Mouse (Mus musculus) limb, embryonic 12.5 days (tissue): ENCODE measurements around the gene Atp2b4. TPM values are rescaled to one million over a fixed set of nuclear protein-coding genes. Genes with fewer than 3 reads are reported as not detected.
A peak's percentile ranks its signal among the peaks of the same experiment; 100 is the strongest.

Experiments
- ATAC-seq: fragments of 200-750 bp; cut with Nextera tagmentation; 2 replicates; pipeline ENCODE4 v1.8.0; 2017; ENCODE audit warnings: low read depth, moderate TSS enrichment; ENCODE audit not compliant: insufficient number of reproducible peaks, insufficient read depth, low FRiP score, low TSS enrichment
- H3K27ac ChIP-seq: fragments of 300-500 bp; sonication (generic); 2 replicates; pipeline ENCODE4 v1.5.1; 2016; ENCODE audit warnings: mild to moderate bottlenecking, moderate library complexity
- H3K27me3 ChIP-seq: fragments of 300-500 bp; sonication (generic); 2 replicates; pipeline ENCODE4 v1.6.1; 2016; ENCODE audit warnings: mild to moderate bottlenecking, moderate library complexity
- H3K36me3 ChIP-seq: fragments of 300-500 bp; sonication (generic); 2 replicates; pipeline ENCODE4 v1.6.1; 2016; ENCODE audit warnings: mild to moderate bottlenecking, moderate library complexity
- H3K4me1 ChIP-seq: fragments of 300-500 bp; sonication (generic); replicated peaks from 2 replicates; pipeline ENCODE4 v1.6.1; 2016
- H3K4me2 ChIP-seq: fragments of 300-500 bp; sonication (generic); 2 replicates; pipeline ENCODE4 v1.6.1; 2016; ENCODE audit warnings: mild to moderate bottlenecking, moderate library complexity
- H3K4me3 ChIP-seq: fragments of 300-500 bp; sonication (generic); replicated peaks from 2 replicates; pipeline ENCODE4 v1.5.1; 2016; ENCODE audit warnings: mild to moderate bottlenecking
- H3K9ac ChIP-seq: fragments of 300-500 bp; sonication (generic); replicated peaks from 2 replicates; pipeline ENCODE4 v1.6.1; 2016; ENCODE audit warnings: mild to moderate bottlenecking, moderate library complexity
- H3K9me3 ChIP-seq: fragments of 300-500 bp; sonication (generic); 2 replicates; pipeline ENCODE4 v1.6.1; 2016; ENCODE audit warnings: mild to moderate bottlenecking, moderate library complexity
- WGBS: fragments of 180-500 bp; shearing (Covaris S2); methylation state at CpG from one replicate; pipeline ENCODE4 v1.1.7; 2016; 5-methylcytosine and 5-hydroxymethylcytosine counted together
- polyA plus RNA-seq: library from polyadenylated mRNA; unstranded; fragments of >200 nt; fragmentation: Nextera tagmentation; extraction: Ambion mirVana; gene quantifications from 2 replicates; pipeline ENCODE4 v1.2.1, GENCODE M21; 2016

The Atp2b4 gene
- polyA plus RNA-seq, 1 experiment from 2014 or later: 8.5 TPM

- no peaks in the 10 kb centered on the region for H3K36me3 ChIP-seq
- 62% methylated on average over 4 of the region's 4 CpGs for WGBS
- no peak overlapping the region for H3K9ac ChIP-seq
- H3K4me2 ChIP-seq: no peak overlapping the region
- ATAC-seq: no peak
- H3K4me1 ChIP-seq: peaks cover 69% of the 10 kb centered on the region
- H3K9me3 ChIP-seq: no peaks in the 10 kb centered on the region
- no peak overlapping the region for H3K4me3 ChIP-seq
- peak overlapping the region; percentile 84 for H3K27ac ChIP-seq
- H3K27me3 ChIP-seq: peaks cover 14% of the 10 kb centered on the region
Observed at GRCm38 (mm10) chr1:133744609-133745008, 56.2 kb downstream of the Atp2b4 start.

- Histone ChIP-seq H3K27ac (peak overlapping the region; percentile 84), H3K9ac (peak overlapping the region; percentile 23; the same call in 1 of the 2 replicates), H3K9me3 (no peaks in the 10 kb centered on the region), H3K4me3 (no peak overlapping the region), H3K36me3 (no peaks in the 10 kb centered on the region), H3K27me3 (peaks cover 25% of the 10 kb centered on the region), H3K4me1 (peaks cover 61% of the 10 kb centered on the region), H3K4me2 (peak overlapping the region; percentile 28)
- 12% methylated on average over 8 of the region's 8 CpGs for WGBS
- peak; percentile 48 for ATAC-seq
Observed at GRCm38 (mm10) chr1:133742517-133742916, 58.3 kb downstream of the Atp2b4 start.

GRCm38 (mm10) chr1:133741881-133742434 lies 58.9 kb downstream of the Atp2b4 start:
- peak; percentile 50; the same call in 1 of the 2 replicates for ATAC-seq
- Histone ChIP-seq H3K4me3 (no peak overlapping the region), H3K4me2 (peak overlapping the region; percentile 28), H3K4me1 (peaks cover 55% of the 10 kb centered on the region), H3K36me3 (no peaks in the 10 kb centered on the region), H3K9ac (peak overlapping the region; percentile 23; the same call in 1 of the 2 replicates), H3K27me3 (peaks cover 30% of the 10 kb centered on the region), H3K9me3 (no peaks in the 10 kb centered on the region), H3K27ac (peak overlapping the region; percentile 84)
- 18% methylated on average over 11 of the region's 11 CpGs for WGBS

- Histone ChIP-seq H3K9me3 (no peaks in the 10 kb centered on the region), H3K27ac (no peak overlapping the region), H3K4me1 (peaks cover 54% of the 10 kb centered on the region), H3K4me2 (no peak overlapping the region), H3K27me3 (peaks cover 35% of the 10 kb centered on the region), H3K9ac (no peak overlapping the region), H3K4me3 (no peak overlapping the region), H3K36me3 (no peaks in the 10 kb centered on the region)
- WGBS: 81% methylated on average over 6 of the region's 6 CpGs
- no peak for ATAC-seq
Observed at GRCm38 (mm10) chr1:133741171-133741570, 59.7 kb downstream of the Atp2b4 start.

- WGBS: 75% methylated on average over 7 of the region's 7 CpGs
- Histone ChIP-seq H3K9ac (no peak overlapping the region), H3K4me1 (peaks cover 41% of the 10 kb centered on the region), H3K27ac (no peak overlapping the region), H3K4me2 (no peak overlapping the region), H3K9me3 (no peaks in the 10 kb centered on the region), H3K27me3 (peaks cover 34% of the 10 kb centered on the region), H3K4me3 (no peak overlapping the region), H3K36me3 (peaks cover 2% of the 10 kb centered on the region)
- ATAC-seq: no peak
Observed at GRCm38 (mm10) chr1:133736664-133737063, 64.2 kb downstream of the Atp2b4 start.

- H3K9me3 ChIP-seq: no peaks in the 10 kb centered on the region
- ATAC-seq: peak; percentile 84
- peak overlapping the region; percentile 63 for H3K9ac ChIP-seq
- H3K4me2 ChIP-seq: peak overlapping the region; percentile 57
- H3K4me3 ChIP-seq: peak overlapping the region; percentile 41
- peaks cover 35% of the 10 kb centered on the region for H3K4me1 ChIP-seq
- H3K36me3 ChIP-seq: peaks cover 6% of the 10 kb centered on the region
- WGBS: 10% methylated on average over 17 of the region's 17 CpGs
- H3K27ac ChIP-seq: no peak overlapping the region
- H3K27me3 ChIP-seq: peaks cover 34% of the 10 kb centered on the region
Observed at GRCm38 (mm10) chr1:133735995-133736652, 64.7 kb downstream of the Atp2b4 start.

- Histone ChIP-seq H3K9ac (no peak overlapping the region), H3K4me1 (peaks cover 32% of the 10 kb centered on the region), H3K9me3 (no peaks in the 10 kb centered on the region), H3K27me3 (peaks cover 47% of the 10 kb centered on the region), H3K36me3 (peaks cover 33% of the 10 kb centered on the region), H3K4me2 (peak overlapping the region; percentile 13), H3K4me3 (no peak overlapping the region), H3K27ac (peak overlapping the region; percentile 81)
- 17% methylated on average over 11 of the region's 11 CpGs for WGBS
- ATAC-seq: peak; percentile 41; the same call in 1 of the 2 replicates
Observed at GRCm38 (mm10) chr1:133732814-133733213, 68.0 kb downstream of the Atp2b4 start.

- H3K9ac ChIP-seq: no peak overlapping the region
- no peak overlapping the region for H3K4me3 ChIP-seq
- no peak overlapping the region for H3K4me2 ChIP-seq
- peaks cover 41% of the 10 kb centered on the region for H3K36me3 ChIP-seq
- H3K9me3 ChIP-seq: no peaks in the 10 kb centered on the region
- peaks cover 9% of the 10 kb centered on the region for H3K4me1 ChIP-seq
- peaks cover 30% of the 10 kb centered on the region; the same call in 1 of the 2 replicates for H3K27me3 ChIP-seq
- H3K27ac ChIP-seq: no peak overlapping the region
- ATAC-seq: no peak
- 81% methylated on average over 7 of the region's 7 CpGs for WGBS
Observed at GRCm38 (mm10) chr1:133728339-133728738, 72.5 kb downstream of the Atp2b4 start.

GRCm38 (mm10) chr1:133720342-133720741 lies 80.5 kb downstream of the Atp2b4 start:
- ATAC-seq: no peak
- H3K27me3 ChIP-seq: no peaks in the 10 kb centered on the region
- WGBS: 47% methylated on average over 7 of the region's 7 CpGs
- no peak overlapping the region for H3K4me2 ChIP-seq
- H3K4me3 ChIP-seq: no peak overlapping the region
- H3K9ac ChIP-seq: no peak overlapping the region
- no peaks in the 10 kb centered on the region; the same call in 1 of the 2 replicates for H3K4me1 ChIP-seq
- H3K27ac ChIP-seq: no peak overlapping the region
- peaks cover 22% of the 10 kb centered on the region; the same call in 1 of the 2 replicates for H3K36me3 ChIP-seq
- no peaks in the 10 kb centered on the region for H3K9me3 ChIP-seq

- Histone ChIP-seq H3K27ac (no peak overlapping the region), H3K36me3 (peaks cover 32% of the 10 kb centered on the region; the same call in 1 of the 2 replicates), H3K27me3 (no peaks in the 10 kb centered on the region), H3K4me1 (no peaks in the 10 kb centered on the region; the same call in 1 of the 2 replicates), H3K4me2 (no peak overlapping the region), H3K9ac (no peak overlapping the region), H3K9me3 (no peaks in the 10 kb centered on the region), H3K4me3 (no peak overlapping the region)
- 88% methylated on average over 8 of the region's 8 CpGs for WGBS
- ATAC-seq: no peak
Observed at GRCm38 (mm10) chr1:133718786-133719185, 82.1 kb downstream of the Atp2b4 start.

- Histone ChIP-seq H3K4me2 (no peak overlapping the region), H3K4me1 (no peaks in the 10 kb centered on the region; the same call in 1 of the 2 replicates), H3K27me3 (no peaks in the 10 kb centered on the region), H3K9ac (no peak overlapping the region), H3K27ac (no peak overlapping the region), H3K9me3 (no peaks in the 10 kb centered on the region), H3K4me3 (no peak overlapping the region), H3K36me3 (peaks cover 32% of the 10 kb centered on the region; the same call in 1 of the 2 replicates)
- 80% methylated on average over 3 of the region's 3 CpGs for WGBS
- no peak for ATAC-seq
Observed at GRCm38 (mm10) chr1:133718296-133718695, 82.5 kb downstream of the Atp2b4 start.
